Mouse (Mus musculus): Measurements from ENCODE around the gene Tfpi. TPM values are rescaled to one million over a fixed set of nuclear protein-coding genes. Genes with fewer than 3 reads are reported as not detected.

Gene Tfpi
- total RNA-seq, 2 experiments from 2014 or later, result 56.4 to 57.8 TPM

DNA sequence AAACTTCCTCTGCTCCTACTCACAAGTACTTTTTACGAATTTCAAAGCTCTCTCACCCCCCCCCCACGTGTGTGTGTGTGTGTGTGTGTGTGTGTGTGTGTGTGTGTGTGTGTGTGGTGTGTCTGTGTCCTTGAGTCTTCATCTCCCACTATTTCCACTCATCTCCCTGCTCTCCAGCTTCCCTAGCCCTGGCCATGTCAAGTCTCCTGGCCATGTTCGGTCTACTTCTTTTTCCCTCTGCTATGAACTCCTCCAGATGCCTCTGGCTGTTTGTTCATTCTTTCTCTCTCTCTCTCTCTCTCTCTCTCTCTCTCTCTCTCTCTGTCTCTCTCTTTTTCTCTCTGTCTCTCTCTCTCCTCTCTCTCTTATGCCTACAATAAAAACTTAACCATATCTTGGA is 444 bp downstream of the Tfpi start:
- peak in 1 of 2 experiments; percentile 19 for DNase-seq
- intact Hi-C loops (cut with DNase I), result no loop called here

DNA sequence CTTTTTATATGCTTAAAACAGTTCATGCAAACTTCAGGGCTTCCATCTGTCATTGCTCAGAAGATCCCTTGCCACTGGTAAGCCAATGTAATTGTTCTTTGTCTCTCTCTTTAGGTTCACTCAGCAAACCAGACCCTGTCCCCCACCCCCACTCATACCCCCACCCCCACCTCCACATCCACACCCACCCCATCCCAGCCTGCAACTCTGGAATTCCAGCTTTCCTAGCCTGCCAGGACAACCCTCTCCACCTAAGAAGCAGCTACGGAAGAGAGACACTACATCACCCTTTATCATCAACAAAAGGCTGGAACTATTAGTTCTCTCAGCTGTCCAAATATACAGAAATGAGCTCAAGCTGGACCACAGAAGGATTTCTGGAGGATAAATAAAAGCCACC is 974 bp downstream of the Tfpi start:
- no peak for DNase-seq
- intact Hi-C loops (cut with DNase I), result no loop called here

DNA sequence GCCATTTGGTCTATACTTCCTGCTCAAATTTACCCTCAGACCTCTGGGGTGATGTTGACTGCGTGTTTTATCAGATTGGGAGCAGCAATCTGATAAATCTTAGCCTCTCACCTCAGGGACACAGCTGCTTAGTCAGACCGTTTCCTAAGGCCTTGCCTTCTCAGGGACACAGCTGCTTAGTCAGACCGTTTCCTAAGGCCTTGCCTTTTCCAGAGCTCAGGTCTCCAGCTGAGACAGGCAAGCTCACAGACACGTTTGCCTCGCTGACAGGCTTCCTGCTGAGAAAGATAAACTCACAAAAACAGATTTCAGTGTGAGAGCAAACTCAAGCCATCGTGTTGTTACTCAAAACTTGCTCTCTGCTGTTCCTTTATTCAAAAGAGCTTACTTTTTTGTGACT is 1.9 kb downstream of the Tfpi start:
- intact Hi-C loops (cut with DNase I), result no loop called here
- DNase-seq, result peak; percentile 24 to 56

DNA sequence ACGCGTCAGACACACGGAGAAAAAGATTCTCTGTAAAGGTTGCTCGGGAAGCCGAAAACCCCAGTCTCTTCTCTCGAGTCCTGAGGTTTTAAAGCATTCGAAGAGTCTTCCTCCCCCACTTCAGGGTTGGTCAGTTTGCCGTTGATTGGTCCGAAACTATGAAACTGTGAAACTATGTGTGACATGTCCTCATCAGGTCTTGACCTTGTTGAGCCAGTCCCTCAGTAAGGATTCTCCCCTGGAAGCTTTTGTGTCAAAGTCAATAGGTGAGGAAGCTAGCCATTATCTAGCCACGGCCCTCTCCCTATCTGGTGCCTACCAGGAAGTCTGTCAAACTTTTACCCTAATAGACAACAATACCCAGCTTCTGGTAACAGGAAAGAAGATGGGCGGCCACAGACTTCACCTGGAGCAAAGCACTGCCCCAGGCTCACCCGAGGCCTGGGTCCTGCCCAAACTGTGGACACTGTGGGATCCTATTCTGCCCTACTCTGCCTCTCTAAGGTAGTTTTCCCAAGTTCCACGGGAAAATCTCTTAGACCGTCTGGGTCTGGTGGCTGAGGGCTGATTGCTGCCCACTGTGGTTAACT is 2.5 kb downstream of the Tfpi start:
- intact Hi-C loops (cut with DNase I), result no loop called here
- DNase-seq, result no peak

DNA sequence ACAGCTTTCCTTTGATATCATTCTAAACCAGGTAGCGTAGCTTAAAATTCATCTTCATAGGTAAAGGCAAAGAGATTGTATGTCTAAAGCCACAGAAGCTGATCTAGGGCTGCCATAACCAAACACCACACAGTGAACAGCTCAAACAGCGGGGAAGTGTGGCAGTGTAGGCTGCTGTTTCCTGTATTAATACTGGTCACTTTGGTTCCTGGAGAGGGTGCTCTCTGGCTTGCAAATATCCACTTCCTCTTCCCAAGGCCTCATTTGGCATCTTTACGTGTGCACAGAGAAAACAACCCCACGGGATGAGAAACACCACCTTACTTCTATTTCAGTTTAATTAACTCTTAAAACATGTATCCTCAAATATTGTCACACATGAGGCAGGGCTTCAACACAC is 9.2 kb downstream of the Tfpi start:
- intact Hi-C loops (cut with DNase I), result no loop called here
- no peak for DNase-seq

DNA sequence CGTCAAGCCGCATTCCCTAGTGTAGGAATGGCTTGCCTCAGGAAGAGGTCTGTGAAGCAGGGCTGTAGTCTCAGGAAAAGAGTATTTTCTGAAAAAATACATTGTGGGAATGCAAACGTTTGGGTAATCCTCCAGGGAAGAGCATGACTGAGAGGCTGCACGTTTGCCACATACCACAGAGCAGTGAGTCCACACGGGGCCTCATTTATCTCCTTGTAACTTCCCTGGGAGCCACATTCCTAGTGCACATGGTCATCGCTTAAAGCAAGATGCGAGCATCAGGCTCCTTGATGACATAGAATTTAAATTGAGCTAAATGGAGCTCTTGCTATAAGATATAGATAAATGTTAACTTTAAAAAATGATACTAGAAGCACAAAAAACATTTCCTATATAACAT is 11.6 kb downstream of the Tfpi start:
- intact Hi-C loops (cut with DNase I), result loop anchor here (5.0 kb wide), 1 partner anchor 142 kb away; no protein-coding TSS in a partner anchor
- no peak for DNase-seq

DNA sequence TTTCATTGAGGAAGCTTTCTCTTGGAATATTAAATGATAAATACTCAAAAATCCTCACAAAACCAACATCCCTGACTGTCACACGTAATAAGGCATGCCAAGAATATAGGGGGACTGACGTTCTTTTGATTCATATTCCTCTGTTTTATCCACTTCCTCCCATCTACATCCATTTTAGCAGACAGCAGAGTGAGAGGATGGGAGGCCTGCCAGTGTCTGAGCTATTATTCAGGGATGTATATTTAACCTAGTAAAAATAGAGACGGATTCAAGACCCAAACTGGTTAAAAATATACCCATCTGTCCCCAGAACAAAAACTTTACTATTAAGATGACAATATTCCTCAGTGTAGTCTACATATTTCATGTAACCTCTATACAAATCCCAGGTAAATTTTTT is 14.2 kb downstream of the Tfpi start:
- intact Hi-C loops (cut with DNase I), result loop anchor here (5.0 kb wide), 1 partner anchor 145 kb away; no protein-coding TSS in a partner anchor
- no peak for DNase-seq

DNA sequence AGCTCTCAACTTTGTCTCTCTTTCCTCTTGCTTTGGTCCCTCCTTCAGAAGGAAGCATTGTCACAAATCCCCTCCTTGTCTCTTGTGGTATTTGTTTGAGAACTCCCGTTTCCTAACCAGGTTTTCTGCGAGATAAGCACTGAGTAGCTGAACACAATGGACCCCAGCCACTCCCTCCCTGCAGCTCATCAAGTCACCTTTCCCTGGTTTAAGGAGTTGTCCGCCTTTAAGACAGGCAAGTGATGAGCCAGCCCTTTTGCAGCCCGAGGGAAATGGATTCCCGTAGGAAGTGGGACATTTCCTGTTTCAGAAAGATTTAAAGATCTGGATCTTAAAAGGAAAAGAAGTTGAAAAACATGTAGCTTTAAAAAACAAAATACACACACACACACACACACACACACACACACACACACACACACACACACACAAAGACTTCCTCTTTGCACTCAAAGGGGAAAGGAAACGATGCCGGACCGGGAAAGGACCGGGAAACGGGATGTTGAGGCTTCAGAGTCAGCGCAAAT is 16.9 kb downstream of the Tfpi start:
- intact Hi-C loops (cut with DNase I), result loop anchor here (5.0 to 10.0 kb wide), 3 partner anchors 148 to 345 kb away; no protein-coding TSS in a partner anchor

DNA sequence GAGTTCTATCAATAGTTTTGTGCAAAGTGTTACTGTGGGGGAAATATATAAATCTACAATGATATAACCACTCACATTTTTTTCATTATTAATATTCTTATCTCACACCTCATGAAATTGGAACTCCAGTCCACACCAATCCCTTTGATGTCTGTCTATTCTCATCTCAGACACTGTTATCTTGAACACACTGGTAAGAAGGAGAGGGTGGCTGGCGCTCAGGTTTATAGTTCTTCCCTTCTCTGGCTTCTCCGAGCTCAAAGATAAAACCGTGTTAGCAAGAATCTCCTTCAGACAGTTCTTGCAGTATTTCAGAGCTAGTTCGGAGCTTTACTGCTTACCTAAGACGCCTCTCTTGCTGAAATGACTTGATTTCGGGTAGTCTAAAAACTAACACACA is 19.4 kb downstream of the Tfpi start:
- DNase-seq, result no peak
- intact Hi-C loops (cut with DNase I), result loop anchor here (5.0 to 10.0 kb wide), 2 partner anchors 205 to 348 kb away; no protein-coding TSS in a partner anchor

More for the DNA sequence above, 16.9 kb downstream of the Tfpi start:
- DNase-seq, result peak; percentile 42 to 52

DNA sequence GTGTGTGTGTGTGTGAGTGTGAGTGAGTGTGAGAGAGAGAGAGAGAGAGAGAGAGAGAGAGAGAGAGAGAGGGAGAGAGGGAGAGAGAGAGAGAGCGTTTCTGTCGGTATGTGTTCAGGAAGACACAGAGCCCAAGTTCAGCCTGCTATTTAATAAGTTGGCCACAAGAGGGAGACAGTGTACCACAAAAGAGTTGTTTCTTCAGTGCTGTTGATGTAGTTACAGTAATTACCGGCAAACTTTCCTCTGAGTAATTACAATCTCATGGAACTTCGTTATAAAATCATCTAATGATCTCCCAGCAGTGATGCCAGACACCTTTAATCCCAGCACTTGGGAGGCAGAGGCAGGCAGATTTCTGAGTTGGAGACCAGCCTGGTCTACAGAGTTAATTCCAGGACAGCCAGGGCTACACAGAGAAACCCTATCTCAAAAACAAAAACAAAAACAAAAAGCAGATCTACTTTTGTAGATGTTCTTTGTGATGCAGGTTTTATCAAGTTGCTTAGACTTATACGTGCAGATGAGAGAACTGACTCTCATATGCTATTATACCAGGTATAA is 21.3 kb downstream of the Tfpi start:
- peak; percentile 35 to 74 for DNase-seq
- intact Hi-C loops (cut with DNase I), result loop anchor here (1.0 to 10.0 kb wide), 3 partner anchors 24 to 349 kb away; no protein-coding TSS in a partner anchor

DNA sequence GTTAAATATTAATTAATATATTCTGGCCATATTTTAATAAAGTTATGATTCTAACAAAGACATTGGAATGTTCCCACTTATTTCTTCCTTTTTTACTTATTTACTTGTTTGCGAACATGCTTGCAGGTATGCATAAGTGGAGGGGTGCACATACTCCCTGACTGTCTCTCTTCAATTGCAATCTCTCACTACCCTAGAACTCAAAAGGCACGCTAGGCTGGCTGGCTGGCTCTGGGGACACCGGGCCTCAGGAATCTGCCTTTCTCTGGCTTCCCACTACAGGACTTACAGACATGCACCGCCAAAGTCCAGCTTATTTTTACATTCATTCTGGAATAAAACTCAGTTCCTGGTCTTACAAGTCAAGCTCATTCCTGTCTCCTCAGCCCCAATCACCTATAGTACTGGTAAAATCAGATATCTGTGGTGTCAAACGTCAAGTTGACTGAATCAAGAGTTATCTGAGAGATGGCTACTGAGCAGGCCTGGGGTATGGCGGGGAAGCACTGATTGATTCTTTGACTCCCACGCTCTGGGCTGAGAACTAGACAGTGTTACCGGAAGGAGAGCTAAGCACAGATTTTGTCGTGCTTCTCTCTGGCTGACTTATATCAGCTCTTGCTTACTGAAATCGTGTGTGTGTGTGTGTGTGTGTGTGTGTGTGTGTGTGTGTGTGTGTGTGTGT is 21.9 kb downstream of the Tfpi start:
- no peak for DNase-seq
- intact Hi-C loops (cut with DNase I), result loop anchor here (1.0 to 10.0 kb wide), 3 partner anchors 25 to 350 kb away; no protein-coding TSS in a partner anchor

DNA sequence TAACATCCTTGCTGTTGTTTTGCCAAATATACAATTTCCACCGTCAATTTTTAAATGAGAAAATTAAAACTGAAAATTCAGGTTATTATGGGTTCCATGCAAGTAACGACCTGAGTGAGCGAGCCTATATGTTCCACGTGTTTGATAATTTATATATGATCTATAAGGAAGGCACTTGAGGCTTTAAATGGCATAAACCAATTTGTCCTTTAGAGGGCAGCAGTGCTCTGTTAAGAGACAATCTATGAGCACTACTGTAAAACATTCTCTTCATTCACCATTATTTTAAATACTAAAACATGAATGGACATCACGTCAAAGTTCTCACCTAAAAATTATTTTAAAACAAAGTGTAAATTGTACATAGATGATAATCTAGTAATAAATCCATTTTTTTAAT is 22.5 kb downstream of the Tfpi start:
- intact Hi-C loops (cut with DNase I), result loop anchor here (10.0 kb wide), 1 partner anchor 351 kb away; no protein-coding TSS in a partner anchor
- peak in 1 of 2 experiments; percentile 36 for DNase-seq

DNA sequence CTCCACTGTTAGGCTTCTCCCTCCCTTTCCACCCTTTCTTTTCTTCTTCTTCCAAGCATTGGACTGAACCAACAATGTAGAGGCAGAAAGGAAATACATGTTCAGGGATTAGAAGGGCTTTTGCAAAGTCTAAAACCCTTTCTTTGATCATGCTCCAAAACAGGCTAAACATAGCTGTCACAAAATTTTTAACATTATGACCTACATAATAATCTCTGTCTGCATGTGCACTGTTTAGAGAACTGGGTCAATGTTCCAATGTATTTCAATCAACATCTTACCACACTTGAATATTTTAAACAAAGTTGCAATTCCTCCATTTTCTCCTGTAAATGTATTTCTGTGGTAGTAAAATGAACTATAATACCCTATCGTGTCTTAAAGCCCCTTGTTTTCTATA is 31.1 kb downstream of the Tfpi start:
- no peak for DNase-seq

DNA sequence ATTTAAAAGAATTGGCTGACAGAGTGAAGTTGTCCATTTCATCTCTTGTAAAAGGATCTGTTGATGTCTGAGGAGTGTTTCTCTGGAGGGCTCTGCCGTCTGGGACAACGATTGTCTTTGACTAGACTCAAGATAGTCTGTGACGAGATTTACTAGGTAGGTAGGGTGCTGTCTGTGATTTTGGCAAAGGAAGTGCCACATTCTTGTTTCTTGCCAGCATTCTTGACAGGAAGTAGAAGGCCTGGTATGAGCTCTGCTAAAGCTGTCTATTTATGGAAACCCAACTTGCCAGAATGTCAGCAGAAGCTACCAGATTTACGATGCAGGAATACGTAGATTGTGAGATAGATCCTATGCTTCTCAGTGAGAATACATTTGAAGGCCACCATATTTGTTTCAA is 34.6 kb downstream of the Tfpi start:
- intact Hi-C loops (cut with DNase I), result no loop called here
- DNase-seq, result peak in 1 of 2 experiments; percentile 33

More for the DNA sequence above, 31.1 kb downstream of the Tfpi start:
- intact Hi-C loops (cut with DNase I), result no loop called here

DNA sequence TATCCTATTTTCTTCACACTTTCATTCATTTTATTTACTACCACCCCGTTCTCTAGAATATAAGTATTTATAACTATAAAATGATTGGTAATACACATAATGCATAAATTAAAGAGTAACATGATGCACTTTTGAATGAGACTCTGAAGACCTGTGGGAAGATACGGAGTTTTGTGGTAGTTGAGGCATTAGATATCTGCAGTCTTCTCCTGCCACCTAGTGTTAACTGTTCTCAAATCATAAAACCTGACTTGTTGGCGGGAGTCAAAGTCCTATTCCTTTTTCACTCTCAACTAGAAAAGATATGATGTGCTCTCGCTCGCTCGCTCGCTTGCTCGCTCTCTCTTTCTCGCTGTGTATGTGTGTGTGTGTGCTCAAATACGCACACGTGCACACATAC is 46.9 kb downstream of the Tfpi start:
- DNase-seq, result peak in 1 of 2 experiments; percentile 44
- intact Hi-C loops (cut with DNase I), result loop anchor here (1.0 to 5.0 kb wide), 3 partner anchors 167 to 392 kb away; no protein-coding TSS in a partner anchor

DNA sequence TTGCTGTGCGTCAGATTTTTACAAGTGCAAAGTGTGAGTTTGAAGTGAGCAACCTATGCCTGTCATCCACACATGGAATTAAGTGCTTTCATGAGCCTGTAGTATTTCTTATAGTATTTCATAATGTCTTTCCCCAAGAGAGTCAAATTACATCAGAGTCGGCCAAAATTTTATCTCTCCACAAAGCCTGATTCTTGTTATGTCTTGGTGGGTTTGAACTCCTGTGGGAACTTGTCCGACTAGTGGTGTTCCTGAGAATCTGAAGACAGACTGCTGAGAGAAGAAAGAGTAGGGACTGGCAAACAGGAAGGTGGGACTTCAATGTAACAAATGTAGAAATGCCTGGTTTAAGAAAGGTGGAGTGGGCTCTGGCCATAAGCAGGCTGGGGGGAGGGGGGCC is 47.7 kb downstream of the Tfpi start:
- intact Hi-C loops (cut with DNase I), result loop anchor here (1.0 to 5.0 kb wide), 3 partner anchors 167 to 392 kb away; no protein-coding TSS in a partner anchor

DNA sequence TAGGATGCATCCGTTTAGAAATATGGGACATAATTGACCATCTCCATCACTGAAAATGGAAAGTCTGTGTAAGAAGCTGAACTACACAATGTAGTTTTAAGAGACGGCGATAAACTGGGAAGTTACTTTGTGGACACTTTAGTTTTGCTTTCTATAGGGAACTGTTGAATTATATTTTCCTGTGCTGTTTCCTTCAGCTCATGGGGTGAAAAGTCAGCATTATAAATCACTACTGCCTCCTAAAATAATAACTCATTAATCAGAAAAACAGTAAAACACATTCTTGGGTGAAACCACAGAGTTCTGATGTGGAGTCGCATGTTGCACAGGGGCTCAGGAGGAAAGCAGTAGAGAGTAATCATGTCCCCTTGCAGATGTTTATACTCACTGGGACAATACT is 50.0 kb downstream of the Tfpi start:
- intact Hi-C loops (cut with DNase I), result loop anchor here (2.0 to 5.0 kb wide), 2 partner anchors 134 to 164 kb away; no protein-coding TSS in a partner anchor
- DNase-seq, result no peak

More for the DNA sequence above, 47.7 kb downstream of the Tfpi start:
- DNase-seq, result no peak

DNA sequence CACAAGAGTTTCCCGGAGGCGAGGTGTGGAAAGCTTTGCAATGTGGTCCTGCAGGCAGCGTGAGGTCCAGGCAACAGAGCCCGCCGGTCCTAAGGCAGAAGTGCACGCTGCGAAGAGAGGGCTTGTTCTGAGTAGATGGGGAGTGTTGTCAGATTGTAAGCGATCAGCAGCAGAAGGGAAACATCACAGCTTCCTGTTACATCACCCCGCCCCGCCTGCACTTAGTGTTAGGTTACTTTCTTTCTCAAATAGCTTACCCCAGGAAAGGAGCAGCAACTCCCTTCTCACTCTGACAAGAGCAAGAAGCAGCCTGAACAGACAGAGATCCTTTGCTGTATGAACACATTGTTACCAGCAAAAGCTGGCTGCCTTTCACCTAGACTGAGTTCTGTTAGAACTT is 51.4 kb downstream of the Tfpi start, which contains the start of gene Calcrl:
TSS of gene Calcrl (minus strand) at position 274 of the 400 bp plus-strand sequence.
- peak; percentile 75 to 78 for DNase-seq
- intact Hi-C loops (cut with DNase I), result loop anchor here (2.0 to 5.0 kb wide), 2 partner anchors 163 to 238 kb away; no protein-coding TSS in a partner anchor

DNA sequence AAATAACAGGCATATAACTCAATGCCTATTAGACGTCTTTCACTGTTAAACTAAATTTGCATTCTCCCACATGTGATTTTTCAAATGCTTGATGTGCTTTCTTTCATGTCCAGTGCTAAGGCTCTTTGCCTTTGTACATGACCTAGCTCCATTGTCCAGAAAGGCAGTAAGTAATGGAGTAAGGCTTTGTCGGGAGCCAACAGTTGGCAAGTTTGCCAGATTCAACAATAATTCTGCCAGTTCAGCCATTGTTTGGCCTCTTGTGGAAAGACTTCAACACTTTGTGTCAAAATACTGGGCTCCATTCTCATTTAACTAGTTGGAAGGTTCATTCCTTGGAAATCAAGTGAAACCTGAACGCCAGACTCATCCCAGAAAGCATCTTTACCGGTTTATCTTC is 60.1 kb downstream of the Tfpi start:
- intact Hi-C loops (cut with DNase I), result no loop called here
- peak in 1 of 2 experiments; percentile 32 for DNase-seq

DNA sequence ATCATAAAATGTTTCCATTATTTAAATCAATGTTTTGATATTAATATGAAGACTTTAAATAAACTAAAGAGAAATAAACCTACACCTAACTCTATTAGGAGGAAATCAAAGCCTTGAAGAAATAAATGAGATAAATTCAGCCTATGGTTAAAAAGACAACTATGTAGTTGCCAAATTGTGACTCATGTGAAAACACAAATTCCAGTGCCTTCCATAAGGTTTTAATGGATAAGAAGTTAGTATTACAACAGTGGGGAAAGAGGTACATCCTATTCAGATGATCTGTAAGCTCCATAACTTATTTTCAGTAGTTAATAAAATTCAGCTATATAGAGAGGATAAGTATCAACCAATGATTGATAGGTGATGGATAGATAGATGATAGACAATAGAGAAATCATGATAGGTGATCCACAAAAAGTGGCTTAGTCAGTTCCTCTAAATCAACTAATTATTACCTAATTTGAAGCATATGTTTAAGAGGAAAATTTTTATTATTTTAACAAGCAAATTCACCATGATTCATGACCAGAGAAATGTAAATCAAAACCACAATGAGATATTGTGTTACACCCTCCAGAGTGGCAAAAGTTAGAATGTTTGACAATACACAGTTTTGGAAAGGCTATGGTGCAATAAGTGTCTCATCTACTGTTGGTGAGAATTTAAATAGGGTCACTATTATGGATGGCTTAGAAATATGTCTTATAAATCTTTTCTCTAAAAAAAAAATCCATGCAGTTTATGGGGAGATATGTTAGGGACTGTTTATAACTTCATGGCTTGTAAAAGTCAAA is 66.6 kb downstream of the Tfpi start:
- DNase-seq, result no peak
- intact Hi-C loops (cut with DNase I), result no loop called here
